In the genomic region with DNA sequence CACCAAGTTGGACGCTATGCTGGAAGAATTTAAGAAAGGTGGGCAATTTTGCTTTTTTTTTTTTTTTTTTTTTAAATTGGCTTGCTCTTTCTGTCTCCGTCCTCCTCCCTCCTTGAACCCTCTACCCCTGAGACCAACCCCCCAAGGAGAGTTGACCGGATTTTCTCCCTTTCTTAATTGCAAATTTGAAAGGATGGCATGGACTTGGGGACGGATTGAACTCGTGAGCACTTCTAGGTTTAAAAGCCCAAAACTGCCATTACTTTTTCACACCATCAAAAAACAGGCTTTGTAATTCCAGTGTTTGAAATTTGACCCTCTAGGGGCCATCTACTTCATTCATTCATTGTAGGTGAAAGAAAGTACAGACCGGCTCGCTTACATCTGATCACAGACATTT, we compare ENCODE assay signal across 8 mouse cellular contexts. TPM values are rescaled to one million over a fixed set of nuclear protein-coding genes. Genes with fewer than 3 reads are reported as not detected.
DNase-seq lines count a peak whose midpoint lies in the region; ATAC-seq and TF ChIP-seq lines count a peak whose summit lies in the region.

No protein-coding gene starts in this region.

- no peak overlapping the region for H3K27ac ChIP-seq in heart, adult 2 months
- H3K27ac ChIP-seq in ES-Bruce4 (ENCODE audit: insufficient read depth, low read length), result no peak overlapping the region
- no peak overlapping the region for H3K27ac ChIP-seq in forebrain, embryonic 13.5 days
- H3K27ac ChIP-seq in liver, embryonic 16.5 days (ENCODE audit: low read length), result no peak overlapping the region

- H3K36me3 ChIP-seq in heart, adult 2 months (ENCODE audit: control insufficient read depth, insufficient read depth, low read length), result no peaks in the 10 kb centered on the region
- no peaks in the 10 kb centered on the region for H3K36me3 ChIP-seq in ES-Bruce4 (ENCODE audit: control insufficient read depth, insufficient read depth, low read length, poor library complexity, severe bottlenecking)
- no peaks in the 10 kb centered on the region for H3K36me3 ChIP-seq in forebrain, embryonic 13.5 days (ENCODE audit: poor library complexity, severe bottlenecking)
- no peaks in the 10 kb centered on the region for H3K36me3 ChIP-seq in liver, embryonic 16.5 days (ENCODE audit: control insufficient read depth, insufficient read depth)

- H3K4me2 ChIP-seq in forebrain, embryonic 13.5 days, result peak overlapping the region; percentile 99
- H3K4me2 ChIP-seq in liver, embryonic 16.5 days (ENCODE audit: low read depth, low read length), result peak overlapping the region; percentile 100

- intact Hi-C loops in heart, adult 2 months (cut with DNase I), result no loop called here
- intact Hi-C loops in heart, postnatal 14 days (cut with DNase I), result no loop called here

- no peaks in the 10 kb centered on the region for H3K79me2 ChIP-seq in heart, adult 2 months (replicated peaks; ENCODE audit: control insufficient read depth, insufficient read depth, low read length)

- H3K4me3 ChIP-seq in heart, adult 2 months, result peak overlapping the region; percentile 72
- peak overlapping the region; percentile 75 for H3K4me3 ChIP-seq in ES-Bruce4 (ENCODE audit: low read depth, low read length)
- H3K4me3 ChIP-seq in forebrain, embryonic 13.5 days, result peak overlapping the region; percentile 85
- peak overlapping the region; percentile 99 for H3K4me3 ChIP-seq in liver, embryonic 16.5 days (ENCODE audit: low read depth, low read length)

- no peak for ATAC-seq in forebrain, embryonic 13.5 days
- ATAC-seq in liver, embryonic 16.5 days (ENCODE audit: low read depth), result no peak

- H3K4me1 ChIP-seq in heart, adult 2 months (ENCODE audit: control insufficient read depth, insufficient read depth, low read length), result peaks cover 6% of the 10 kb centered on the region
- peaks cover 2% of the 10 kb centered on the region for H3K4me1 ChIP-seq in ES-Bruce4 (ENCODE audit: control insufficient read depth, insufficient read depth, low read length)
- peaks cover 33% of the 10 kb centered on the region for H3K4me1 ChIP-seq in forebrain, embryonic 13.5 days
- H3K4me1 ChIP-seq in liver, embryonic 16.5 days (ENCODE audit: control insufficient read depth, low read depth, low read length), result peaks cover 36% of the 10 kb centered on the region

- WGBS in heart, adult 2 months, result 55% methylated on average over 7 of the region's 7 CpGs
- 13% methylated on average over 7 of the region's 7 CpGs for WGBS in forebrain, embryonic 13.5 days
- WGBS in liver, embryonic 16.5 days (ENCODE audit: insufficient replicate concordance), result 28% methylated on average over 7 of the region's 7 CpGs

- TF ChIP-seq CTCF in heart, adult 2 months (IDR thresholded peaks at IDR 0.05), result no peak
- no peak for TF ChIP-seq CTCF in ES-Bruce4 (IDR thresholded peaks at IDR 0.05; ENCODE audit: low read depth, low read length)

- H3K9me3 ChIP-seq in ES-Bruce4 (replicated peaks; ENCODE audit: control insufficient read depth, insufficient read depth, low read length, poor library complexity, severe bottlenecking), result no peaks in the 10 kb centered on the region
- H3K9me3 ChIP-seq in forebrain, embryonic 13.5 days (replicated peaks), result no peaks in the 10 kb centered on the region
- no peaks in the 10 kb centered on the region for H3K9me3 ChIP-seq in liver, embryonic 16.5 days (replicated peaks; ENCODE audit: control insufficient read depth, low read length)

- H3K27me3 ChIP-seq in heart, adult 2 months (ENCODE audit: control insufficient read depth, insufficient read depth, low read length), result no peaks in the 10 kb centered on the region
- H3K27me3 ChIP-seq in ES-Bruce4 (ENCODE audit: control insufficient read depth, insufficient read depth, low read length, poor library complexity, severe bottlenecking), result no peaks in the 10 kb centered on the region
- H3K27me3 ChIP-seq in forebrain, embryonic 13.5 days, result peaks cover 37% of the 10 kb centered on the region
- H3K27me3 ChIP-seq in liver, embryonic 16.5 days (ENCODE audit: control insufficient read depth, insufficient read depth, low read depth, low read length), result peaks cover 14% of the 10 kb centered on the region; the same call in 1 of the 2 replicates

- DNase-seq in heart, adult 2 months, result no peak
- DNase-seq in heart, postnatal 14 days, result no peak
- no peak for DNase-seq in urinary bladder, postnatal 10 days (ENCODE audit: low spot score)
- DNase-seq in kidney, postnatal 25 days, result no peak
- no peak for DNase-seq in right cerebral cortex, adult 2 months (ENCODE audit: low spot score in 2 of 2)

- no peak for TF ChIP-seq EP300 in heart, adult 2 months (IDR thresholded peaks at IDR 0.05; ENCODE audit: insufficient read depth, low read depth, low read length)
- TF ChIP-seq EP300 in ES-Bruce4 (IDR thresholded peaks at IDR 0.05; ENCODE audit: insufficient read depth, low read depth, low read length), result no peak

- no peak for TF ChIP-seq POLR2A in heart, adult 2 months (IDR thresholded peaks at IDR 0.05; ENCODE audit: insufficient read depth, low read depth, low read length)
- no peak for TF ChIP-seq POLR2A in ES-Bruce4 (IDR thresholded peaks at IDR 0.05; ENCODE audit: insufficient read depth, low read length)

- no peak overlapping the region for H3K9ac ChIP-seq in heart, adult 2 months (ENCODE audit: low read depth, low read length)
- peak overlapping the region; percentile 75 for H3K9ac ChIP-seq in ES-Bruce4 (ENCODE audit: low read depth, poor library complexity, severe bottlenecking)
- no peak overlapping the region for H3K9ac ChIP-seq in forebrain, embryonic 13.5 days
- H3K9ac ChIP-seq in liver, embryonic 16.5 days (ENCODE audit: low read depth, low read length), result peak overlapping the region; percentile 87

RNA-seq across cellular contexts. Expression of gene Cnnm2, which starts 2.0 kb away (rescaled TPM):
- total RNA-seq in heart, adult 2 months (2021), result 1 to 10 TPM; 6.7 to 7.3 TPM
- 5.4 and 5.6 TPM in 2 replicates for polyA plus RNA-seq in heart, adult 2 months (2012; rRNA removed)
- total RNA-seq in heart, postnatal 14 days (2021), result 1 to 10 TPM; 6.4 to 7.2 TPM
- polyA plus RNA-seq in ES-Bruce4 (2011; ENCODE audit: insufficient read depth, insufficient read length, low read depth, missing spikeins), result 12.1 and 14.8 TPM in 2 replicates
- polyA plus RNA-seq in forebrain, embryonic 13.5 days (2015; fragmentation: Nextera tagmentation; extraction: Ambion mirVana), result 2.3 and 3.0 TPM in 2 replicates
- polyA plus RNA-seq in liver, embryonic 16.5 days (2015; fragmentation: Nextera tagmentation; extraction: Ambion mirVana), result 1.2 and 1.4 TPM in 2 replicates

RNA-seq across cellular contexts. Expression of gene As3mt, which starts 56.1 kb away (rescaled TPM):
- total RNA-seq in heart, adult 2 months (2021), result 10 to 100 TPM; 86.2 to 99.2 TPM
- polyA plus RNA-seq in heart, adult 2 months (2012; rRNA removed), result 33.2 and 63.7 TPM in 2 replicates
- 10 to 100 TPM; 73.6 to 79.9 TPM for total RNA-seq in heart, postnatal 14 days (2021)
- polyA plus RNA-seq in ES-Bruce4 (2011; ENCODE audit: insufficient read depth, insufficient read length, low read depth, missing spikeins), result 2.6 and 2.9 TPM in 2 replicates
- polyA plus RNA-seq in forebrain, embryonic 13.5 days (2015; fragmentation: Nextera tagmentation; extraction: Ambion mirVana), result 16.6 and 18.0 TPM in 2 replicates
- 18.2 and 18.6 TPM in 2 replicates for polyA plus RNA-seq in liver, embryonic 16.5 days (2015; fragmentation: Nextera tagmentation; extraction: Ambion mirVana)

Comparison
In these comparisons a context has a peak if more than half of its experiments do, and no peak if none do; other contexts are left out.
1. H3K9ac ChIP-seq: peak in ES-Bruce4 (single experiment) and liver, embryonic 16.5 days (single experiment); none in heart, adult 2 months (single experiment) and forebrain, embryonic 13.5 days (single experiment).
2. Peak in every context shown above with its lines, with median percentiles within 50 percentile points of each other: H3K4me3 ChIP-seq.